Mouse (Mus musculus) lung, adult 2 months (tissue): Measurements from ENCODE around the gene Thrap3. TPM values are rescaled to one million over a fixed set of nuclear protein-coding genes. Genes with fewer than 3 reads are reported as not detected.
"Not testable (repeated sequence)": the region's sequence is repeated elsewhere in the genome, so short reads cannot be mapped to it uniquely, and the experiment has no call there.

Source experiments
- DNase-seq: peaks from one replicate; pipeline ENCODE4 v3.0.0; 2022
- H3K4me1 ChIP-seq: fragments of 200-500 bp; 2 replicates; pipeline ENCODE4 v1.6.1; 2011; ENCODE audit warnings: low read length; ENCODE audit not compliant: control insufficient read depth, insufficient read depth
- H3K4me3 ChIP-seq: fragments of 200-500 bp; replicated peaks from 2 replicates; pipeline ENCODE3; 2011; ENCODE audit warnings: low read depth, mild to moderate bottlenecking, control low read depth, low read length; ENCODE audit errors: extremely low read depth
- CTCF ChIP-seq: fragments of 200-500 bp; IDR thresholded peaks from 2 replicates; pipeline ENCODE4 v1.5.1; 2011; ENCODE audit warnings: mild to moderate bottlenecking, low read length, control low read depth; ENCODE audit not compliant: insufficient read depth
- POLR2A ChIP-seq: fragments of 200-500 bp; IDR thresholded peaks from 2 replicates; pipeline ENCODE4 v1.6.1; 2011; ENCODE audit warnings: low read depth, mild to moderate bottlenecking, control low read depth, low read length, borderline replicate concordance; ENCODE audit errors: extremely low read depth
- WGBS: fragments of 180-500 bp; shearing (Covaris S2); methylation state at CpG from one replicate; pipeline ENCODE4 v1.1.7; 2018; 5-methylcytosine and 5-hydroxymethylcytosine counted together
- polyA plus RNA-seq: library from polyadenylated mRNA; depleted of rRNA; stranded (reverse); fragments of >200 nt; gene quantifications from 2 replicates; pipeline ENCODE4 v1.2.3, GENCODE M21; 2012

Gene Thrap3
- polyA plus RNA-seq, 1 experiment: 62.8 TPM

DNA sequence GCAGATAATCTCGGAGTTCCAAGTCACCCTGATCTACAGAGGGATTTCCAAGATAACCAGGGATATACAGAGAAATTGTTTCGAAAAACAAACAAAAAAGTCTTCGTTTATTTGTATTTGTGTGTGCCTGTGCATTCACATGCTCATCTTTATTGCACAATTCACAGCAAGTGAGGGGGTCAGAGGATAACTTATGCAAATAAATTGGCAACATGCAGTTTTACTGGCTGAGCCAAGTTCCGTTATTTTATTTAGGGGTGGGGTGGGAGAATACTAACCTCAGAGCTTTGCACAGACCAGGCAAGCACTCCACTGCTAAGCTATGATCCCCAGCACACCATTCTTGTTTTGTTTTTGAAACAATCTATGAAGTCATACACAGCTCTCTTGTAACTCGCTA is 28.8 kb downstream of the Thrap3 start:
- DNase-seq: no peak

DNA sequence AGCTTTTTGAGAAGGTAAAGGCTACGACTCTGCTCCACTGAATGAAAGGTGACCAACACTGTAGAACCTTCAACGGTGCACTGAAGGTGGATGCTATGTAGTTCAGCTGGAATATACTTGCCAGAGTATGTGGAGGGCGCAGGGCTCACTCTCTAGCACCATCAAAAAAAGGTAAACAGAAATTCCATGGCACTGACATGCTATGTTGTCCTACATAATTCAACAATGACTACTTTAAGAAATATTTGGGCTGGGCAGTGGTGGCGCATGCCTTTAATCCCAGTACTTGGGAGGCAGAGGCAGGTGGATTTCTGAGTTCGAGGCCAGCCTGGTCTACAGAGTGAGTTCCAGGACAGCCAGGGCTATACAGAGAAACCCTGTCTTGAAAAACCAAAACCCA is 31.8 kb downstream of the Thrap3 start:
- H3K4me1 ChIP-seq, H3K4me3 ChIP-seq, DNase-seq: not testable (repeated sequence)
- WGBS: 82% methylated on average over 5 of the region's 5 CpGs

More for the DNA sequence above, 28.8 kb downstream of the Thrap3 start:
- Histone ChIP-seq H3K4me1 (no peaks in the 10 kb centered on the region), H3K4me3 (no peak overlapping the region)
- TF ChIP-seq CTCF: no peak
- no peak for TF ChIP-seq POLR2A
- WGBS: 82% methylated on average over 5 of the region's 5 CpGs

DNA sequence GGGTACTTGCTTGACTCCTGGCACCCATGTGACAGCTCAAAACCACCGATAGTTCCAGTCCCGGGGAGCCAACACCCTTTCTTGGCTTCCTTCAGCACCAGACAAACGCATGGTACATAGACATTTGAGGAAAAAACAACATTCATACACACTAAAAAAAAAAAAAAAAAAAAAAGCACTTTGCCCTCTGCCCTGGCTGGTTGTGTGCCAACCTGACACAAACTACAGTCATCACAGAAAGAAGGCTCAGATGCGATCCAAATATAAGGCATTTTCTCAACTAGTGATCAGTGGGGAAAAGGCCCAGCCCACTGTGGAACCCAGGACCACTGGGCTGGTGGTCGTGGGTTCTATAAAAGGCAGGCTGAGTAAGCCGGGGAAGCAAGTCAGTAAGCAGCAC is 33.7 kb downstream of the Thrap3 start:
- DNase-seq: no peak
- Histone ChIP-seq H3K4me1 (peaks cover 4% of the 10 kb centered on the region; the same call in 1 of the 2 replicates), H3K4me3 (no peak overlapping the region)
- 44% methylated on average over 6 of the region's 6 CpGs for WGBS
- no peak for TF ChIP-seq CTCF
- TF ChIP-seq POLR2A: no peak

DNA sequence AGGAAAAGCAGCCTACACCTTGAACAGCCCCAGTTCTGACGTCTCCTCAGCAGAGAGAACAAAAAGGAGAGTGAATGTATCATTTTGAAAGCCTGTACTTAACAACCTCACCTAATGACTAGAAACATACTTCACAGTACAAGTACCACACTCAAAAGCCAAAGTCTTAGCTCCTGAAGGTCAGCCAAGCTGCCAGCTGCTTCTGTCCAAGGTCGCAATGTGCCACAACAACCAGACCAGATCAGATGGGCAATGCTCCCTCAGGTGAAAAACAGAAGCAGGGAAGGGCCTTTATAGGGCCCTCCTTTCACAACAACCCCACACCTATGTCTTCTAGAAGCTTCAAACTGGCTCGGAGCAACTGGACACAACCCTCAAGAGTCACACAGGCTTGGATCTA is 36.5 kb downstream of the Thrap3 start:
- 47% methylated on average over 3 of the region's 3 CpGs for WGBS
- Histone ChIP-seq H3K4me3 (no peak overlapping the region), H3K4me1 (peaks cover 10% of the 10 kb centered on the region)
- no peak for TF ChIP-seq CTCF
- TF ChIP-seq POLR2A: no peak
- DNase-seq: peak; percentile 49

DNA sequence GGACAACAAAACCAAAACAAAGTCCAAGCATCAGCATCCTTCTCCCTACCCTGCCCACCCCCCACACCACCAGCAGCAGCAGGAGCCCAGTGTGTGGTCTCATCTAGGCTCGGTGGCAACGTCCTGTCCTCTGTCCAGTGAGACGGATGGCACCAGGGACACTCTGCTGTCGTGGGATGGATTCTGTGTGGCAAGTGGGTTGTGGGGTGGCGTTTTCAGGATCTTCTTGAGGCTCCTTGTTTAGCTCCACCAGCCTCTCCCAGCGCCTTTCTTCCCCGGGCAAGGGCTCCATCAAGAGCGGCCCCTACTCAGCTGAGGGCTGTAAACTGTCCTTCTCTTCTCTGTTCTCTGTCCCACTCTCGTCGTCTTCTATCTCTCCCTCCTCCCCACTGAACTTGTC is 37.5 kb downstream of the Thrap3 start:
- not testable (repeated sequence) for DNase-seq, H3K4me3 ChIP-seq, H3K4me1 ChIP-seq
- WGBS: 66% methylated on average over 9 of the region's 10 CpGs

DNA sequence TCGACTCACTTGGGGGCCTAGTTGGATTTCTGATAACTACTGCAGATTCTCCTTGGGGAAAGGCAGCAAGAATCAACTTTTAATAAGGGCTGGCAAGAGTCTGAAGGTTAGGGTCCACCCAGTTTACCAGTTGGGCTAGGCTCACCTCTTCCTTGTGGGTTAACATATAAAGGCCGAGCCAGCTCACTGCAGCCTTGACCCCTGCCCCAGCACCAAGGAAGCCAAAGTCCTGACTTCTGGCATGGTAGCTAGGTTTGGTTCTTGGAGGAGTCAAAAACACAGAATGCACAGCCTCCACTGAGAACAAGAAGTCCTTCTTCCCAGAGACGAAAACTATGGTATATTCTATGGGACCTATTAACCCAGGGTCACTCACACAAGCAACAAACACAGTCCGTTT is 38.9 kb downstream of the Thrap3 start:
- Histone ChIP-seq H3K4me1 (peaks cover 10% of the 10 kb centered on the region), H3K4me3 (no peak overlapping the region)
- no peak for TF ChIP-seq POLR2A
- WGBS: 61% methylated on average over 4 of the region's 4 CpGs
- DNase-seq: no peak

DNA sequence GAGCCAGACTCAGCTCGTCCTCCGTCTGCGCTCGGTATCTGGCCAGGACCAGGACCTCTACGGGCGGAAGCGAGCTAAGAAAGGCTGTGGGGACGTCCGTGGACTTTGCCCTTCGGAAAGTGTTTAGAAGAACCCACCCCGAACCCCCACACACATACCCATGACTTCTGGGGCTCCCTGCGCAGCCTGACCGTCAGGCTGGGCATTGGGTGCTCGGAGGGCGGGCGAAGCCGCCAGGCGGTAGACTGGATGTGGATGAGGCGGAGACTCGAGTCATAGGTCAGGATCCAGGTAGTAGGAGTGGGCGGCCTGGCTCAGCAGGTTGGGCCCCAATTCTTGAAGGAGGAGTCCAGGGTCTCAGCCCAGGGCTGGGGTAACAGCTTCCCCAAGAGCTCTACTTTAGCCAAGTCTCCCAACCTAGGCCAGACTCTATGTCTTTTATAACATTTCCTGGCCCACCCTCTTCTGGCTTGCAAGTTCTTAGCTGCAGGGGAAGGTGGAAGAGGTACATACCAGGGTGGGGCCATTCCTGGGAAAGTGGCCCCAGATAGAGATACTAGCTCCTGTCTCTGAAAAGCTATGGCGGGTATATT is 39.4 kb downstream of the Thrap3 start, which contains the start of gene Sh3d21:
TSS of gene Sh3d21 (minus strand) at position 425 of the 593 bp plus-strand sequence.
- no peak for DNase-seq

DNA sequence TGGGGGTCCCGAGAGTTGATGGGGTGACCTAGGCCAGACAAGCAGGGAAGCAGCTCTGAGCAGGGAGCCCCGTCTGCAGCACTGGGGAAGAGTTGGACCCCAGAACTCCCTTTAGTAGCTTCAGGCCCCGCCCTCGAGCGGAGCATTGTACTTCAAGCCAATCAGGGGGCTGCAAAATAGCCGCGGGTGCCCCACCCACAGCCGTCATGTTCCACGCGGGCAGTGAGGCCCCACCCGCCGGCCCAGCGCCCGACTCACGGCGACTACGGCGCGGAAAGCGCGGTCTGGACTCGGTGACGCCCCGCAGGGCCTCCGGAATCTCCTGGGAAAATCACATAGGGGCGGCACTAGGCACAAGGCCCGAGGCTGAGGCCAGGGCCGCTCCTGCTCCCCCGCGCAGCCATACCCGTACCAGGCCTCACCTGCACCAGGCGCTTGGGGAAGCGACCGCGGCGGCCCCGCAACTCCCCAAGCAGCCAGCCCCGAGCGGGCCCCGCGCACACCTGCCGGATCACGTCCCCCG is 40.0 kb downstream of the Thrap3 start:
- Histone ChIP-seq H3K4me3 (peak overlapping the region; percentile 70), H3K4me1 (peaks cover 10% of the 10 kb centered on the region)
- DNase-seq: peak; percentile 87
- TF ChIP-seq CTCF (no peak), POLR2A (peak; percentile 93)
- under 1% methylated on average over 44 of the region's 44 CpGs for WGBS

More for the DNA sequence above, 39.4 kb downstream of the Thrap3 start, which contains the start of gene Sh3d21:
- H3K4me3 ChIP-seq: peak within 1 kb of the TSS; percentile 70
- WGBS: 12% methylated on average over 22 of the region's 22 CpGs
- H3K4me1 ChIP-seq: peaks cover 10% of the 10 kb centered on the region
- TF ChIP-seq POLR2A (peak; percentile 23; the same call in 1 of the 2 replicates), CTCF (no peak)

DNA sequence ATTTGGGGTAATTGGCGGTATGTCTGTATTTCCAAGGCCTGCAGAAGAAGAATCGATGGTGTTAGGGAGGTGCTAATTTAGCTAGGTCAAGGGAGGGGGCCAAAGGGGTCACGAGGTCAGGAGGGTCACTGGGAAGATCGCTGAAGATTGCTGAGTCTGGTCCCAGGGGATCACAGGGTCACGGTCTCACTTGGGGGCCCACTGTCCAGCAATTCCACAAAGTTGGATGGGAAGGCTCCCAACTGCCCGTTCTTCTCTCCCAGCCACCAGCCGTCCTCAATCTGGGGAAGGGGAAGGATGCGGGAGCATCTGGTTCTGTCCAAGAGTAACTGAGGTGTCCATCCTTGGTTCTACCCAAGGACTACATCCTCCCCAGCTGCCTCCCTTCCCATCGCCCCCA is 40.6 kb downstream of the Thrap3 start:
- TF ChIP-seq CTCF (no peak), POLR2A (no peak)
- H3K4me1 ChIP-seq: peaks cover 10% of the 10 kb centered on the region
- WGBS: 59% methylated on average over 9 of the region's 9 CpGs
- DNase-seq: no peak
- peak overlapping the region; percentile 70 for H3K4me3 ChIP-seq

DNA sequence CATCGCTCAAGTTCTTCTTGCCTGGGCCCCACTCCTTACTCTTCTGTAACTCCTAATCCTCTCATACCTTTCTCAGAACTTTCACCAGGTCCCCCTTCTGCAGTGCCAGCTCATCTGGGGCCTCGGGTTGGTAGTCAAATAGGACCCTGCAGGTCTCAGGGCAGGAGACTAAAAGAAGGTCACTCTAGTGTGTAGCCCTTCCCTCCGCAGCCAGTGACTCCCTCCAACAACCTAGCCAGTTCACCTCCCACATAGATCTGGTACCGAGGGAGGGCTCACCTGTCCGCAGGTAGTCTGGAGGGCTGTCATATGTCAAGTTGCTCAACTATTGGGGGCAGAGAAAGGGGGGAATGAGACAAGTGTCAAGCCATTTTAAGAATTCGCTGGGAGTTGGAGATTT is 41.1 kb downstream of the Thrap3 start:
- Histone ChIP-seq H3K4me3 (no peak overlapping the region), H3K4me1 (peaks cover 10% of the 10 kb centered on the region)
- DNase-seq: no peak
- TF ChIP-seq CTCF (no peak), POLR2A (no peak)
- 92% methylated on average over 6 of the region's 6 CpGs for WGBS
